Mouse (Mus musculus): ENCODE measurements around the gene Sdk2.

Gene Sdk2

GRCm38 (mm10) chr11:113842879-113843278 lies 224.0 kb downstream of the Sdk2 start:
- no peak for DNase-seq (ENCODE audit: low read depth, low spot score)

GRCm38 (mm10) chr11:113831608-113832007 lies 235.2 kb downstream of the Sdk2 start:
- no peak for DNase-seq (ENCODE audit: low read depth, low spot score)

GRCm38 (mm10) chr11:113828081-113828554 lies 238.7 kb downstream of the Sdk2 start:
- no peak for DNase-seq (ENCODE audit: low read depth, low spot score)

- no peak for DNase-seq (ENCODE audit: low read depth, low spot score)
These were observed 246.8 kb downstream of the Sdk2 start for GRCm38 (mm10) chr11:113820005-113820404.

DNA sequence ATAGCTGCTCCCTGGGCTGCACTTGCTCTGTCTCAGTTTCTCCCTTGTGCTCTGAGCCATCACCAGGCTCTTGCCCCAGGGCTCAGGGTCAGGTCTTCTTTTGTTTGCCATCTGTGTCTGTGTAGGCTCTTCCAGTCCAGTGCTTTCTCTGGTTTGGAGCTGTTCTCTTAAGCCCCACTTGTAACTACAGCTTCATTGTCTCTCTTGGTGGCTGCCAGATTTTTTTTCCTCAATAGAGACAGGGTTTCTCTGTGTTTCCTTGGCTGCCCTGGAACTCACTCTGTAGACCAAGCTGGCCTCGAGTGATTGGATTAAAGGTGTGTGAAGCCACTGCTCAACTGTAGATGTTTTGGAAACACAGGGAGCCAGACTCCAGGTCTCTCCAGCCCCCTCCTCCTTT lies 247.8 kb downstream of the Sdk2 start:
- no peak for DNase-seq (ENCODE audit: low read depth, low spot score)

GRCm38 (mm10) chr11:113816971-113817548 lies 249.8 kb downstream of the Sdk2 start:
- no peak for DNase-seq (ENCODE audit: low read depth, low spot score)

DNA sequence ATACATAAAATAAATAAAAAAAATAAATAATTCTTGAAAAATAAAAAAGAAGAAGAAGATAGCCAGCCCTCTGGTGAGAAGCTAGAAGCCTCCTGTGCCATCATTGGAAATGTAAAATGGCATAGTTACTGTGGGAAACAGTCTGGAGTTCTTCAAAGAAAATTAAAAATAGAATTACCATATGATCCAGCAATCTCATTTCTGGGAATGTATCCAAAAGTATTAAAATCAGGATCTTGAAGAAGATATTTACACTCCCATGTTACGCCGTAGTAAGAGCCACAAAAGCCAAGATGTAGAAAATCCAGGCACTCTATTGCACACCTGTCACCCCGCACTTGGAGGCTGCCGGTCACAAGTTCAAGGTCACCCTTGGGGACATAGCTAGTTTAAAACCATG lies 250.4 kb downstream of the Sdk2 start:
- DNase-seq (ENCODE audit: low read depth, low spot score) = no peak

- no peak for DNase-seq (ENCODE audit: low read depth, low spot score)
These were observed 255.1 kb downstream of the Sdk2 start for GRCm38 (mm10) chr11:113811546-113812339.

DNA sequence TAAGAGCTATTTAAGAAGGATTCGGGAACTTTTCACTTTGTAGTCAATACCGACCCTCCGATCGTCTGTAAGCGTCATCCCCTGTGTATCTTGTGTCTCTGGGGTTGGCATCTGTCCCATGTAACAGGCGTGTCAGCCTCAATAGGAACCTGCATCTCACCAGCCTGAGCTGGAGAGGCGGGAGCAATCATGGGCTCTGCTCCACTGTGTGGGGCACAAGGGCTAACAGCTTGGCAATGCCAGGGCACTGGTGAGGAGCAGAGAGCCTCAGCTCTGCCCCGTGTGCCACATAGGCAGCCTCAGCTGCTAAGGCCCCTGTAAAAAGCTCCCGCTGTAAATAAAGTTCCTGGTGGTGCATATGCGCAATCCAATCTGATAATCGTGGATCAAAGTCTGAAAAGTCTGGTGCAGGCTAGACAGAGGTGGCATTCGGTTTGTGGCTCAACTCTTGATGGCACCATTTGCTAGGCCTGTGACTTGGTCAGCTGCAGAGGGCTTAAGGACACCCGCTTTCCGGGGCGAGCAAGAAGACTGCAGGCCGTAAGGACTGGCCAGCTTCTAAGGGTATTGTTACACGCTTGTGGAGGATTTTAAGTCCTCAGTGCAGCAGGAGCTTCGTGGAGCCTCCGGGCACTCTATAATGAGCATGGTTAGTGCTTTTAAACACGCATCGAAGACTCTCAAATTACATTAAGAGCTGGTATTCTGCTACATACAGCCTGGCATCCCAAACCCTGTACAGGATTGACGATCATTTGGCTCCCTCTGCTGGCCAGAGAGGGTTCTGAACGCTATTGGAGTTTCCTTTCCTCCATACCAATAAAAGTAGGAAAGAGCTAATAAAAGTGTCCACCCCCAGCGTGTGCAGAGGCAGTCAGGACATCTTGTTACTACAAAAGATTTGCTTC lies 256.0 kb downstream of the Sdk2 start:
- peak; percentile 90 for DNase-seq (ENCODE audit: low read depth, low spot score)

GRCm38 (mm10) chr11:113807086-113807485 lies 259.8 kb downstream of the Sdk2 start:
- no peak for DNase-seq (ENCODE audit: low read depth, low spot score)

- no peak for DNase-seq (ENCODE audit: low read depth, low spot score)
These were observed 260.3 kb downstream of the Sdk2 start for GRCm38 (mm10) chr11:113806382-113807077.

GRCm38 (mm10) chr11:113805974-113806373 lies 260.9 kb downstream of the Sdk2 start:
- no peak for DNase-seq (ENCODE audit: low read depth, low spot score)

- DNase-seq (ENCODE audit: low read depth, low spot score) = no peak
These were observed 263.4 kb downstream of the Sdk2 start for GRCm38 (mm10) chr11:113803321-113803941.

- no peak for DNase-seq (ENCODE audit: low read depth, low spot score)
These were observed 264.4 kb downstream of the Sdk2 start for GRCm38 (mm10) chr11:113802456-113802855.

- DNase-seq (ENCODE audit: low read depth, low spot score) = no peak
These were observed 266.8 kb downstream of the Sdk2 start for GRCm38 (mm10) chr11:113800026-113800425.

GRCm38 (mm10) chr11:113799041-113799447 lies 267.8 kb downstream of the Sdk2 start:
- no peak for DNase-seq (ENCODE audit: low read depth, low spot score)

DNA sequence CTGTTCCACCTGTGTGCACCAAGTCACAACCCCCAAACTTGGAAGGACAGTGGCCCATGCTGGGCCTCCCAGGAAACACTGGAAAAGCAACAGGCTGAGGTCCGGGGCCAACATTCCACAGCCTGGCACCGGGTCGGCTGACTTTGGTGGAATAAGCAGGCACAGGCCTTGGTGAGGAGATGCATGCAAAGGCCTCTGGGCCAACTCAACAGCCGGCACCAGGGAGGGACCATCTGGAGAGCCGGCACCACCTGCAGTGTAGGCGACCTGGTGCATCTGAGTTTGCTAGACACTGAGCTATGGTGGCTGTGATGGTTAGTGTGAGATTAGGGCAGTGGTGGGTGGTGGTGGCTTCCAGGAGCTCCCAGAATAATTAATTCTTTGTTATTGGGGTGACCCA lies 268.8 kb downstream of the Sdk2 start:
- DNase-seq (ENCODE audit: low read depth, low spot score) = no peak

GRCm38 (mm10) chr11:113797014-113797983 lies 269.5 kb downstream of the Sdk2 start:
- DNase-seq (ENCODE audit: low read depth, low spot score) = no peak

DNA sequence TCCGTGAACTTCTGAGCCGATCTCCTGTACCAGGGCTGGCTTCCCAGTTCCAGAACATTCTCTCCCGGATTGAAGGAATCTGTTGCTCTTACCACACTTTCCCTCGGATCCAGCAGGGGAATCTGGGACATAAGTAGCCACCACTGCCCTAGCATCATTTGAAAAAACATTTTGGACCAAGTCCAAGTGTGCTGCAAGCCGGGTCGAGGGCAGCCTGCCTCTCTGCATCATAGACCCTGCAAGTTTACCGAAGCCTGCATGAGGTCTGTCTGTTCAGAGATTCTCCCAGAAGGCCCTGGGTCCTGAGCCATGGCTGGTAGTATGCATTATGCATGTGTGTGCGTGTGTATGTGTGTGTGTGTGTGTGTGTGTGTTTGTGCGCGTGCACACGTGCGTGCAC lies 271.0 kb downstream of the Sdk2 start:
- no peak for DNase-seq (ENCODE audit: low read depth, low spot score)

Data from mesoderm, embryonic 11.5 days (tissue).